Mouse (Mus musculus) brown adipose tissue, adult 24 weeks (tissue): ENCODE measurements around the gene Pycr2. TPM values are rescaled to one million over a fixed set of nuclear protein-coding genes. Genes with fewer than 3 reads are reported as not detected.

Source experiments
- H3K27ac ChIP-seq: fragments of 200-500 bp; replicated peaks from 2 replicates; pipeline ENCODE4 v1.5.1; 2012; ENCODE audit warnings: low read depth, mild to moderate bottlenecking, low read length
- H3K4me1 ChIP-seq: fragments of 200-500 bp; 2 replicates; pipeline ENCODE4 v1.6.1; 2012; ENCODE audit warnings: low read length, mixed read lengths; ENCODE audit not compliant: control insufficient read depth, insufficient read depth, insufficient read length
- H3K4me3 ChIP-seq: fragments of 200-500 bp; 2 replicates; pipeline ENCODE4 v1.5.1; 2012; ENCODE audit warnings: low read depth, mild to moderate bottlenecking, low read length, moderate library complexity; ENCODE audit not compliant: insufficient read depth
- polyA plus RNA-seq: library from polyadenylated mRNA; stranded (reverse); fragments of >200 nt; gene quantifications from 2 replicates; pipeline ENCODE4 v1.2.4, GENCODE M21; 2012; ENCODE audit not compliant: missing spikeins, insufficient read depth, insufficient read length

Gene Pycr2
- polyA plus RNA-seq, 1 experiment = 13.3 TPM

- peak within 1 kb of the TSS; percentile 61 for H3K27ac ChIP-seq
- H3K4me1 ChIP-seq = peaks cover 10% of the 10 kb centered on the region
- peak within 1 kb of the TSS; percentile 92 for H3K4me3 ChIP-seq
Measured at GRCm38 (mm10) chr1:180942166-180943031, 38.3 kb downstream of the Pycr2 start, which contains the start of gene Tmem63a. Tmem63a (plus strand) TSS chr1:180942344.

- H3K27ac ChIP-seq = peak overlapping the region; percentile 49; the same call in 1 of the 2 replicates
- H3K4me1 ChIP-seq = peaks cover 10% of the 10 kb centered on the region
- H3K4me3 ChIP-seq = peak overlapping the region; percentile 92
Measured at GRCm38 (mm10) chr1:180943032-180943644, 39.0 kb downstream of the Pycr2 start.

- H3K4me3 ChIP-seq = no peak overlapping the region
- H3K4me1 ChIP-seq = peaks cover 10% of the 10 kb centered on the region
- H3K27ac ChIP-seq = no peak overlapping the region
Measured at GRCm38 (mm10) chr1:180943896-180944295, 39.8 kb downstream of the Pycr2 start.

DNA sequence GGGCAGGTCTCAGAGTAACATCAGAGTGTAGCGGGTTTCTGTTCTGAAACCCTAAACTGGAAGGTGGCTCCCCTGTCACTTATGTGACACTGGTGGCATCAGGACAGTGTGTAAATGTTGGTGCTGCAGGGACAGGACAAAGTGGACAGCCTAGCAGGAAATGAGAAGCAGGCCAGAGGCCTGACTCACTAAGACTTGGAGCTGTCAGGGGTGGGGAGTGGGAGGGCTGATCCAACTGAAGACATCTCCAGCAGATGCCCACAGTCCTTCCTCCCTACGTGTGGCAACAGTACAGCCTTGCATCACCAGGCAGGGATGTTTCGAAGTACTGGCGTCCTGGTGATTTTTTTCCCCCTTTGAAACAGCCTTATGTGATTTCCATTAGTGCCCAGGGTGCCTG is 40.5 kb downstream of the Pycr2 start:
- Histone ChIP-seq H3K4me1 (peaks cover 10% of the 10 kb centered on the region), H3K27ac (no peak overlapping the region), H3K4me3 (no peak overlapping the region)

- no peak overlapping the region for H3K27ac ChIP-seq
- H3K4me1 ChIP-seq = peaks cover 10% of the 10 kb centered on the region
- H3K4me3 ChIP-seq = no peak overlapping the region
Measured at GRCm38 (mm10) chr1:180945001-180945980, 41.2 kb downstream of the Pycr2 start.

DNA sequence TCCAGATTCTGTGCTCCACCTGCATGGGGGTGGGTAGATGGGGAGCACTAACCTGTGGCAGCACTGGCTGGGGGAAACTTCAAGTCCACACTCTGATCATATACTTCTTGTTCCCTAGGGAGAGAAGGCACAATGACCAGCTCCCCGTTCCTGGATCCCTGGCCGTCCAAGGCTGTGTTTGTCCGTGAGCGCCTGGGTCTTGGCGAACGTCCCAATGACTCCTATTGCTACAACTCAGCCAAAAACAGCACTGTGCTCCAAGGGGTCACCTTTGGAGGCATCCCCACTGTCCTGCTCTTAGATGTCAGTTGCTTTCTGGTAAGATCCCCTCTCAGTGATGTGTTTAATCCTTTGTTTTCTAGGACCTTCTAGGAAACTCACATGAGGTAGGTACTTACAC is 42.4 kb downstream of the Pycr2 start:
- Histone ChIP-seq H3K4me1 (peaks cover 9% of the 10 kb centered on the region), H3K4me3 (no peak overlapping the region), H3K27ac (no peak overlapping the region)

DNA sequence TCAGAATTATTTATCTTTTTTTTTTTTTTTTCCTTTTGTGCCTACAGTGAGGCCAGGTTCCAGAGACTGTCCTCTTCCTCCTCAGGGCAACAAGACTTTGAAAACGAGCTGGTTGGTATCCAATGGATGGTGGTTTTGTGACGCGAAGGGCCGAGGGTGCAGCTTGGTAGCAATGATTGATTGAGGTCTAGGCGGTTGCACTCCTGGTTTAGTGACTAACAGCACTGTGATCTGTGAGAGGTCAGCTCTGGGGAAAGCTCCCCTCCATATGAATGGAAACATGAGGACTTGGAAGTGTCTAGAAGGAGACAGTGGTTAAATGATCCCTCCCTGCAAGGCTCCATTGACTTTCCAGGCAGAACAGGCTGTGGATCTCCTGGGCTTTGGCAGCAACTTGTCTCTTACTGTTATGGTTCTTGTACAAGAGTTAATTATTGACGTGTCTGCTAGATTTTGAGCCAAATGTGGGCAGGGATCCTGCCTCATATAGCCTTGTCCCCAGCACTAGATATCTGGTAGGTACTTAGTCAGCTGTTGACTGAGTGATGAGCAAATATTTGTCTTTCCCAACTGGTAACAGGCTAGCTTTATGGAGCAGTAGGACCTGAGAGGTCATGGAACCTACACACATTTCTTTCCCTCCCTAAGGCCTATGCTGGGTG is 48.1 kb downstream of the Pycr2 start:
- H3K27ac ChIP-seq = no peak overlapping the region
- H3K4me1 ChIP-seq = no peaks in the 10 kb centered on the region
- no peak overlapping the region for H3K4me3 ChIP-seq

DNA sequence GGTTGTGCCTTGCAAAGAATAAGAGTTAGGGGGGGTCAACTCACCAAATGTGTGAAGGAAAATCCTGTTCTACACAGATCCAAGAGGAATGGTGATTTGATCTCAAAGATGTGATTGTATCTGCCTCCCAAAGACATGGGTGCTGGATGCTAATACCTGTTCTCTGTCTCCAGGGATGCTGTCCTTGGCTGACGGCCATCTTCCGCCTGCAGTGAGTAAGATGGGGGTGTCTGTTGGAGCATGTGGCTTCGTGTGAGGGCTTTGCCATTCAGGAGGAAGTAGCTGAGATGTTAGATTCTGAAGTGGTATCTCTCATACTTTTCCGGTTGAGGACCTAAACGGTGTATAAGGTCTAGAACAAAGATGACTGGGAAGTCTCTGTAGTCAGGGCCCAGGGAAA is 48.7 kb downstream of the Pycr2 start:
- Histone ChIP-seq H3K27ac (no peak overlapping the region), H3K4me1 (no peaks in the 10 kb centered on the region), H3K4me3 (no peak overlapping the region)

DNA sequence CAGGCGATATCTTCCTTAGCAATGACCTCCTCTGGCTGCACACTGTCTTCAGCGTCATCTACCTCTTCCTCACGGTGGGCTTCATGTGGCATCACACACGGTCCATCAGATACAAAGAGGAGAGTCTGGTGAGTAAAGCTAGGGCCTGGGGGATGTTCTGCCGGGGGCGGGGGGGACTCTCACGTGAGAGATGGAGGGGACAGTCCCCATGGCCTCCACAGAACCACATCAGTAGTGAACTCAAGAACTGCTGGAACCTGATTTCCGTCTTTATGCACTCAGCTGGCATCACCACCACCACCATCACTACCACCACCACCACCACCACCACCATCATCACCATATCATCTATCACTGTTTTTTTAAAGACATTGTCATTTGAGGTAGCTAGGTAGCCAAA is 52.3 kb downstream of the Pycr2 start:
- Histone ChIP-seq H3K27ac (no peak overlapping the region), H3K4me1 (no peaks in the 10 kb centered on the region), H3K4me3 (no peak overlapping the region)

GRCm38 (mm10) chr1:180956973-180957381 is 52.9 kb downstream of the Pycr2 start:
- Histone ChIP-seq H3K4me3 (no peak overlapping the region), H3K4me1 (no peaks in the 10 kb centered on the region), H3K27ac (0 out of 2 replicates have a peak overlapping the region, but pooled peaks have one; percentile 4)

Other genes with a start within 250 kb of the Pycr2 start
- gene Mixl1, start 207.3 kb upstream of the Pycr2 start, polyA plus RNA-seq = not detected in 2 replicates
- 20.8 and 22.1 TPM in 2 replicates for gene Acbd3, start 178.2 kb upstream of the Pycr2 start, polyA plus RNA-seq
- 412 and 419 TPM in 2 replicates for gene H3f3a, start 90.3 kb upstream of the Pycr2 start, polyA plus RNA-seq
- gene Sde2, start 53.2 kb upstream of the Pycr2 start, polyA plus RNA-seq = 7.5 TPM in 2 replicates
- not detected in 2 replicates for gene Lefty2, start 11.2 kb upstream of the Pycr2 start, polyA plus RNA-seq
- not detected in 2 replicates for gene Lefty1, start 30.7 kb downstream of the Pycr2 start, polyA plus RNA-seq
- gene Tmem63a, start 38.1 kb downstream of the Pycr2 start, polyA plus RNA-seq = 6.1 and 6.3 TPM in 2 replicates
- 27.4 and 27.8 TPM in 2 replicates for gene Ephx1, start 116.6 kb downstream of the Pycr2 start, polyA plus RNA-seq
- gene 9130409I23Rik, start 146.9 kb downstream of the Pycr2 start, polyA plus RNA-seq = not detected in 2 replicates
- gene Nvl, start 239.9 kb downstream of the Pycr2 start, polyA plus RNA-seq = 7.9 and 8.2 TPM in 2 replicates
- 62.6 and 71.8 TPM in 2 replicates for gene Cnih4, start 240.4 kb downstream of the Pycr2 start, polyA plus RNA-seq